Mouse (Mus musculus): ENCODE measurements around the gene Gm42715. TPM values are rescaled to one million over a fixed set of nuclear protein-coding genes. Genes with fewer than 3 reads are reported as not detected.

The Gm42715 gene
- polyA plus RNA-seq (2017; shearing (Covaris generic)), result 10.2 TPM

GRCm38 (mm10) chr7:127519284-127519683, at the start of gene Gm42715:
Gene Gm42715 (plus strand): TSS chr7:127519584.

DNA sequence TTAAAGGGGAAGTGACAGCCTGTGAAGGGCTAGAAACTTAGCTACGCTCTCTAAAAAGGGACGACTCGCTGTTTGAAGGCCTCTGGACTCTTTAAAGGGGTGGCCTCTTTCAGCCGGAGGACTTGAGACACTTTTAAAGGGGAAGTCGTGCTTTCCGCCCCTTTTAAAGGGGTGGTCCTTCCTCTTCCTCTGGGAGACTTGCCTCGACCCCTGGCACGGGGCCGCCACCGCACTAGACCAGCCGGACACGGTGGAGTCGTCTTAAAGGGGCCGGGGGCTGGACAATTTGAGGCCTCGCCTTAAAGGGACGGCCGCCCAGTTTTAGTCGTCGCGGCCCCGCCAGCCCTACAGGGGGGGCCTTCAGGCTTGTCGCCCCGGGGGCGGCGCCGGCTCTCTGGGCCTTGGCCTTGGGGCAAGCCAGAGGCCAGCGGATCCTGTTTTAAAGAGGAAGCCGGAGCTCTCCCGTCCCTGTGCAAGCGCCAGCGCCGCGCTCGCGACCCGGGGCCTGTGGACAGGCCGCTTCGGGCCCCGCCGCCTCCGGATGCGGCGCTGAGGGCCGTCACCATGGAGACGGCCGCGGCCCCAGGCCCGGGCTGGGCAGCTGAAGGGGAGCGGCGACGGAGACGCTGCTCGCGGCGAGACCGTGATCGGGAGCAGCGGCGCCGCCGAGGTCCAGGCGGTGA, 40.6 kb upstream of the Gm42715 start, which contains the start of gene Fbrs:
Fbrs (plus strand) TSS at position 565 of the 683 bp plus-strand sequence.

DNA sequence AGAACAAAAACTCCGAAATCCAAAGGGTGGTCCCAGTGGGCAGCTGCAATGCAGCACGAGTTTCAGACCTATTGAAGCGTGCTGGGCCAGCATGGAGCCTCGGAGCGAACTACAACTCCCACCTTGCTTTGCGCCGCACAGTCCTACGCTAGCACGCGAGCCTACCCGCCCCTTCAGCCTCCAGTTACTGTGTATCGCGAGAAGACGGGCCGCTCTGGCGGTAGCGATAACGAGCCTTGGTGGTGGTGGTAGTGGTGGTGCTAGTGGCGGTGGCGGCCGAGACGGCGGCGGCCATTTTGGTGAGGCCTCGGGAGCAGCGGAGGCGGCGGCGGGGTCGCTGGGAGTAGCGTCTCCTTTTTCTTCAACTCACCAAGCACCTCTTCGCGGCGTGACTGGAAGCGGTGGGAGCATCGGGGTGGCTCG, 7.6 kb upstream of the Gm42715 start, which contains the start of gene Srcap:
Srcap (plus strand) TSS at position 176 of the 423 bp plus-strand sequence.

GRCm38 (mm10) chr7:127561340-127561858, 42.0 kb downstream of the Gm42715 start, which contains the start of gene Tmem265:
Gene Tmem265 (plus strand): TSS chr7:127561390.

DNA sequence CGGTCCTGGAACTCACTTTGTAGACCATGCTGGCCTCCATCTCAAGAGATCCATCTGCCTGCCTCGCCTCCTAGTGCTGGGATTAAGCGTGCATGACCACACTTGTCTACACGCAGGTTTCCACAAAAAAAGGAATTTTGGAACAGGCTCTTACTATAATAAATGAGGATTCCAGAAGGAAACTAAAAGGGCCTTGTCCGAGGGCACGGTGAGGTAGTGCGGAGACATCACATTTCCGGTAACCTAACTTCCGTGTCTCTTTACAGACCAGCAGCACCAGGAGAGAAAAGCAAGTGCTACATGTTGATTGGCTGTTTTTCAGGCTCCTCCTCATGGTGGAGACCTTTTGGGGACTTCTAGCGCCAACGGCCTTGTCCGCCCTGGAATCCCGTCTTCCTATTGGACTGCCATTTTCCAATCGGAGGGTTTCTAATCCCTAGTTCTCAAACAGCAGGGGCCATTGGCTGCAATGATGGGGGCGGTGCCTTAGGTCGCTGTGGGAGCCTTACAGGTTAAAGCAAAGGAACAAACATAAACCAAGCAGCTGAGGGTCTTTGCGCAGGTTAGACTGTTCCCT, 53.6 kb downstream of the Gm42715 start, which contains the start of gene Phkg2:
Phkg2 (plus strand) TSS at position 446 of the 577 bp plus-strand sequence.

GRCm38 (mm10) chr7:127588011-127588871, 68.9 kb downstream of the Gm42715 start, which contains the start of the genes Ccdc189 and Rnf40:
Gene Ccdc189 (minus strand): TSS chr7:127588595.
Gene Rnf40 (plus strand): TSS chr7:127588767.

GRCm38 (mm10) chr7:127614891-127615843, 95.8 kb downstream of the Gm42715 start, which contains the start of gene Zfp629:
Gene Zfp629 (minus strand): TSS chr7:127615797.

Other genes starting within 250 kb of the Gm42715 start
- gene Sephs2, start 245.5 kb upstream of the Gm42715 start, polyA plus RNA-seq (2017; shearing (Covaris generic)), result 12.5 TPM
- 375 TPM for gene Itgal, start 223.3 kb upstream of the Gm42715 start, polyA plus RNA-seq (2017; shearing (Covaris generic))
- 0.35 TPM for gene Zfp768, start 174.0 kb upstream of the Gm42715 start, polyA plus RNA-seq (2017; shearing (Covaris generic))
- 24.7 TPM for gene Zfp747, start 143.5 kb upstream of the Gm42715 start, polyA plus RNA-seq (2017; shearing (Covaris generic))
- 9.9 TPM for gene 9130019O22Rik, start 132.4 kb upstream of the Gm42715 start, polyA plus RNA-seq (2017; shearing (Covaris generic))
- 6.4 TPM for gene E430018J23Rik, start 126.0 kb upstream of the Gm42715 start, polyA plus RNA-seq (2017; shearing (Covaris generic))
- gene Zfp764, start 112.8 kb upstream of the Gm42715 start, polyA plus RNA-seq (2017; shearing (Covaris generic)), result 17.3 TPM
- 48.9 TPM for gene Zfp688, start 97.5 kb upstream of the Gm42715 start, polyA plus RNA-seq (2017; shearing (Covaris generic))
- gene Zfp689, start 70.4 kb upstream of the Gm42715 start, polyA plus RNA-seq (2017; shearing (Covaris generic)), result 11.8 TPM
- 141 TPM for gene Prr14, start 60.0 kb upstream of the Gm42715 start, polyA plus RNA-seq (2017; shearing (Covaris generic))
- gene Fbrs, start 40.4 kb upstream of the Gm42715 start, polyA plus RNA-seq (2017; shearing (Covaris generic)), result 9.0 TPM
- 81.0 TPM for gene Srcap, start 7.6 kb upstream of the Gm42715 start, polyA plus RNA-seq (2017; shearing (Covaris generic))
- gene Tmem265, start 41.8 kb downstream of the Gm42715 start, polyA plus RNA-seq (2017; shearing (Covaris generic)), result 14.8 TPM
- gene Phkg2, start 53.8 kb downstream of the Gm42715 start, polyA plus RNA-seq (2017; shearing (Covaris generic)), result 112 TPM
- 0.48 TPM for gene Ccdc189, start 69.0 kb downstream of the Gm42715 start, polyA plus RNA-seq (2017; shearing (Covaris generic))
- gene Rnf40, start 69.2 kb downstream of the Gm42715 start, polyA plus RNA-seq (2017; shearing (Covaris generic)), result 154 TPM
- gene Zfp629, start 96.2 kb downstream of the Gm42715 start, polyA plus RNA-seq (2017; shearing (Covaris generic)), result 2.3 TPM
- 8.8 TPM for gene Bcl7c, start 189.3 kb downstream of the Gm42715 start, polyA plus RNA-seq (2017; shearing (Covaris generic))
- not detected for gene Ctf1, start 193.2 kb downstream of the Gm42715 start, polyA plus RNA-seq (2017; shearing (Covaris generic))
- not detected for gene Ctf2, start 212.6 kb downstream of the Gm42715 start, polyA plus RNA-seq (2017; shearing (Covaris generic))
- 0.87 TPM for gene Fbxl19, start 225.0 kb downstream of the Gm42715 start, polyA plus RNA-seq (2017; shearing (Covaris generic))